Mouse (Mus musculus) spleen, postnatal 10 days (tissue): ENCODE results near the gene Slc30a10.

Source experiments
- DNase-seq, 2 experiments: peaks; one replicate each; pipeline ENCODE4 v3.0.0; 2021 to 2022; ENCODE audit warnings: low spot score in 2 of 2

The Slc30a10 gene

DNA sequence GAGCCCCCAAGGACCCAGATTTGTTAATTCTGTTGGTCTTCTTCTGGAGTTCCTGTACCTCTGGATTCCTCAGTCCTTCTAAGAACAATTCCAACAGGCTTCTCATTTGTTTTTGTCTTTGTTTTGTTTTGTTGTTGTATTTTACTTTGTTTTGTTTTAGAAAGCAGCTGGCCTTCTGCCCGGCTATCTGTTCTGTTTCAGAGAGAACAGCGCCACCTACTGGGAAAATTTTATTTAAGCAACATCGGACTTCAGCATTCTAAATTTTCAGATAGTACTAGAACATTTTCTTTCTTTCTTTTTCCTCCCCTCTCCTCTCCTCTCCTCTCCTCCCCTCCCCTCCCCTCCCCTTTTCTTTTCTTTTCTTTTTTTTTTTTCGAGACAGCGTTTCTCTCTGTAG is 62.9 kb downstream of the Slc30a10 start:
- DNase-seq: peak in 1 of 2 experiments; percentile 59
